Mouse (Mus musculus) kidney, postnatal 0 days (tissue): ENCODE measurements around the gene Psg22. TPM values are rescaled to one million over a fixed set of nuclear protein-coding genes. Genes with fewer than 3 reads are reported as not detected.
"Not testable (repeated sequence)": the region's sequence is repeated elsewhere in the genome, so short reads cannot be mapped to it uniquely, and the experiment has no call there.

Source experiments
- ATAC-seq: fragments of 200-750 bp; cut with Nextera tagmentation; replicated peaks from 2 replicates; pipeline ENCODE4 v1.8.0; 2017; ENCODE audit warnings: low read depth, moderate number of reproducible peaks, moderate TSS enrichment, moderate library complexity; ENCODE audit not compliant: low FRiP score
- DNase-seq: peaks from one replicate; pipeline ENCODE4 v3.0.0-alpha.2; 2016; ENCODE audit warnings: low spot score
- H3K27ac ChIP-seq: fragments of 300-500 bp; sonication (generic); 2 replicates; pipeline ENCODE4 v1.5.1; 2014; ENCODE audit warnings: mild to moderate bottlenecking
- H3K27me3 ChIP-seq: fragments of 300-500 bp; sonication (generic); 2 replicates; pipeline ENCODE4 v1.6.1; 2014; ENCODE audit warnings: low read length, mixed read lengths; ENCODE audit not compliant: insufficient read depth
- H3K36me3 ChIP-seq: fragments of 300-500 bp; sonication (generic); 2 replicates; pipeline ENCODE4 v1.6.1; 2014; ENCODE audit warnings: low read length, mixed read lengths; ENCODE audit not compliant: insufficient read depth
- H3K4me1 ChIP-seq: fragments of 300-500 bp; sonication (generic); replicated peaks from 2 replicates; pipeline ENCODE4 v1.6.1; 2014; ENCODE audit warnings: antibody characterized with exemption, low read length, mixed read lengths; ENCODE audit not compliant: insufficient read depth
- H3K4me2 ChIP-seq: fragments of 300-500 bp; sonication (generic); 2 replicates; pipeline ENCODE4 v1.6.1; 2014; ENCODE audit warnings: mild to moderate bottlenecking, low read length, moderate library complexity, mixed read lengths
- H3K4me3 ChIP-seq: fragments of 300-500 bp; sonication (generic); replicated peaks from 2 replicates; pipeline ENCODE4 v1.5.1; 2014; ENCODE audit warnings: low read depth, low read length
- H3K9ac ChIP-seq: fragments of 300-500 bp; sonication (generic); 2 replicates; pipeline ENCODE4 v1.6.1; 2014; ENCODE audit warnings: low read depth, low read length
- H3K9me3 ChIP-seq: fragments of 300-500 bp; sonication (generic); replicated peaks from 2 replicates; pipeline ENCODE4 v1.6.1; 2016; ENCODE audit warnings: low read length, inconsistent platforms, mixed read lengths
- CTCF ChIP-seq: IDR thresholded peaks from 2 replicates; pipeline ENCODE4 v1.5.1; 2016; ENCODE audit warnings: antibody characterized with exemption, low read depth, mild to moderate bottlenecking, moderate library complexity
- WGBS: fragments of 180-500 bp; shearing (Covaris S2); extraction: QIAGEN DNeasy Blood & Tissue Kit; methylation state at CpG from one replicate; pipeline ENCODE4 v1.1.7; 2014; 5-methylcytosine and 5-hydroxymethylcytosine counted together
- polyA plus RNA-seq: library from polyadenylated mRNA; unstranded; fragments of >200 nt; fragmentation: Nextera tagmentation; extraction: Ambion mirVana; gene quantifications from 2 replicates; pipeline ENCODE4 v1.2.1, GENCODE M21; 2015

Gene Psg22
- polyA plus RNA-seq, 1 experiment from 2014 or later: not detected

- ATAC-seq: no peak
Observed at GRCm38 (mm10) chr7:18748994-18749895, 31.4 kb downstream of the Psg22 start.

DNA sequence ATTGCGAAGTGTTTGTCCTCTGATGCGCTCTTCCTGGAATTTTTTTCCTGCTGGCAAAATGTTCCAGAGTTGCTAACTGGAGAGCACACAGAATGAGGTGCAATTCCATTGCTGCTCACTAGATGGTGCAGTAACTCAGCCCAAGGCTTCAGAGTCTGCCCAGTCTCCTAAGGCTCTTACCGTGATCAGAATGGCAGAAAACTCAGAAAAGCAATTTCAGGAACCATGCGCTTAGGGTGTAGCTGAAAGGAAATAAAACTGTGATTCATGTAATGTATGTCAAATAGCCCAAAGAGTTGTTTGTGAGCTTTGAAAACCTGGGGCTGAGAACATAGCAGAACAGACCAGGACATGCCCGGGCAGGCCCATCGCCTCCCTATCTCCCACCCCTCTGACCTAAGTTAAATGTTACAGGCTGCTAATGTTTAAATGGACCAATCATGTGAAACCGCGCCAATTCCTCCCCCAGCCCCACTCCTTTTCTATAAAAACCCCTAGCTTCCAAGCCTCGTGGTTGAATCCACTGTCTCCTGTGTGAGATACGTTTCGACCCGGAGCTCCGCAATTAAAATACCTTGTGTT is 32.1 kb downstream of the Psg22 start:
- H3K9me3 ChIP-seq, H3K27ac ChIP-seq, ATAC-seq, H3K27me3 ChIP-seq, H3K4me2 ChIP-seq, H3K36me3 ChIP-seq, H3K4me1 ChIP-seq, H3K9ac ChIP-seq, H3K4me3 ChIP-seq: not testable (repeated sequence)
- DNase-seq: peak; percentile 86
- 48% methylated on average over 11 of the region's 13 CpGs for WGBS
- TF ChIP-seq CTCF: peak; percentile 90

More at GRCm38 (mm10) chr7:18748994-18749895, 31.4 kb downstream of the Psg22 start:
- no peak overlapping the region for H3K27ac ChIP-seq
- no peaks in the 10 kb centered on the region for H3K4me1 ChIP-seq
- 14% methylated on average over 6 of the region's 6 CpGs for WGBS
- DNase-seq: no peak
- H3K27me3 ChIP-seq: peaks cover 9% of the 10 kb centered on the region; the same call in 1 of the 2 replicates
- H3K9ac ChIP-seq: no peak overlapping the region
- TF ChIP-seq CTCF: no peak
- no peak overlapping the region for H3K4me2 ChIP-seq
- no peaks in the 10 kb centered on the region for H3K9me3 ChIP-seq
- no peaks in the 10 kb centered on the region for H3K36me3 ChIP-seq
- H3K4me3 ChIP-seq: no peak overlapping the region

DNA sequence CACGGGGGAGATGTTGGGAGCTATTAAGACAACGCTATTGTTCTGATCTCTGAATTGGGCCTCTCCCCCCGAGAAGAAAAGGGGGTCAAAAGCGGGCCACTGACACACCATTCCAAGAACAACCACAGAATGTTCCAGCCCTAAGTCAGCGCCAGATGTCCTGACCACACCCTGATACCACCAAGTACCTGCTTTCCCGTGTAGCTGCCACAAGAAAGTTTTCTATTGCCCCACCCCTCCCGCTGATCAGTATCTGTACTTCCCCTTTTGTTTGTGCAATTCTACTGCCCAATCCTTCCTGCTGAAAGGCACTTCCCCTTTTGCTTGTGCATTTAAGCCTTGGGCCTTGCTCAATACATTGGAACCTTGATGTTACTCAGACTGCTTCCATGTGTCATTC is 42.3 kb downstream of the Psg22 start:
- H3K9ac ChIP-seq, H3K4me1 ChIP-seq, H3K4me3 ChIP-seq, H3K27me3 ChIP-seq, H3K27ac ChIP-seq, DNase-seq, H3K4me2 ChIP-seq, ATAC-seq, H3K36me3 ChIP-seq, H3K9me3 ChIP-seq: not testable (repeated sequence)
- 84% methylated on average over 7 of the region's 7 CpGs for WGBS

DNA sequence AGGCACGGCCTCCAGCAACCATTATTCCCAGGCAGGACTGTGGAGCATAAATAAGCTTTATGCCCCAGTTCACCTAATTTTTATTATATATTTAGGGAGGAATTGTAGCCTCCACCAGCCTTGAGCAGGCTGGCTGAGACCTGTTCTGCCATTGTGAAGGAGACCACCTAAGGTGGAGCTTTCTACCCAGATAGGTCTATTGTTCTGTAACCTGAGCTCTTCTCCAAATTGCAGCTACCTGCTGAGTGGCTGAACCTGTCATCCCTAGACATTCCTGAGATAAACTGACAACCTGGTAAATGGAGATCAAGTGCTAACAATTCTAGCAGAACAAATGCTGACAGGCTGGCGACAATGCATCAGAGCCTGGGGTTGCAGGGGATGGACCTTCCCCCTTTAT is 45.0 kb downstream of the Psg22 start:
- DNase-seq, H3K27me3 ChIP-seq, H3K27ac ChIP-seq, ATAC-seq, H3K4me1 ChIP-seq, H3K4me2 ChIP-seq, H3K4me3 ChIP-seq, H3K9ac ChIP-seq, H3K36me3 ChIP-seq, H3K9me3 ChIP-seq: not testable (repeated sequence)
- WGBS: no CpG with 5 or more reads among the region's 2 CpGs

Other genes starting within 250 kb of the Psg22 start
- gene Psg26, start 233.9 kb upstream of the Psg22 start, polyA plus RNA-seq: not detected in 2 replicates
- not detected in 2 replicates for gene Psg25, start 185.8 kb upstream of the Psg22 start, polyA plus RNA-seq
- gene Psg27, start 150.8 kb upstream of the Psg22 start, polyA plus RNA-seq: not detected in 2 replicates
- not detected in 2 replicates for gene Psg23, start 101.6 kb upstream of the Psg22 start, polyA plus RNA-seq
- not detected in 2 replicates for gene Psg21, start 61.4 kb upstream of the Psg22 start, polyA plus RNA-seq
- not detected in 2 replicates for gene Psg20, start 31.9 kb upstream of the Psg22 start, polyA plus RNA-seq
- not detected in 2 replicates for gene Psg19, start 80.4 kb downstream of the Psg22 start, polyA plus RNA-seq
- 0.13 TPM in 1 of 2 replicates, not detected in the other for gene Psg17, start 103.5 kb downstream of the Psg22 start, polyA plus RNA-seq
- gene Mill2, start 121.9 kb downstream of the Psg22 start, polyA plus RNA-seq: 2.0 and 2.5 TPM in 2 replicates
- 2.6 and 3.2 TPM in 2 replicates for gene Pglyrp1, start 153.2 kb downstream of the Psg22 start, polyA plus RNA-seq
- 22.4 and 26.3 TPM in 2 replicates for gene Ccdc61, start 192.3 kb downstream of the Psg22 start, polyA plus RNA-seq
- gene Nova2, start 207.8 kb downstream of the Psg22 start, polyA plus RNA-seq: 0.55 and 0.58 TPM in 2 replicates